Mouse (Mus musculus): ENCODE measurements around the gene Slc35f5.

The Slc35f5 gene

DNA sequence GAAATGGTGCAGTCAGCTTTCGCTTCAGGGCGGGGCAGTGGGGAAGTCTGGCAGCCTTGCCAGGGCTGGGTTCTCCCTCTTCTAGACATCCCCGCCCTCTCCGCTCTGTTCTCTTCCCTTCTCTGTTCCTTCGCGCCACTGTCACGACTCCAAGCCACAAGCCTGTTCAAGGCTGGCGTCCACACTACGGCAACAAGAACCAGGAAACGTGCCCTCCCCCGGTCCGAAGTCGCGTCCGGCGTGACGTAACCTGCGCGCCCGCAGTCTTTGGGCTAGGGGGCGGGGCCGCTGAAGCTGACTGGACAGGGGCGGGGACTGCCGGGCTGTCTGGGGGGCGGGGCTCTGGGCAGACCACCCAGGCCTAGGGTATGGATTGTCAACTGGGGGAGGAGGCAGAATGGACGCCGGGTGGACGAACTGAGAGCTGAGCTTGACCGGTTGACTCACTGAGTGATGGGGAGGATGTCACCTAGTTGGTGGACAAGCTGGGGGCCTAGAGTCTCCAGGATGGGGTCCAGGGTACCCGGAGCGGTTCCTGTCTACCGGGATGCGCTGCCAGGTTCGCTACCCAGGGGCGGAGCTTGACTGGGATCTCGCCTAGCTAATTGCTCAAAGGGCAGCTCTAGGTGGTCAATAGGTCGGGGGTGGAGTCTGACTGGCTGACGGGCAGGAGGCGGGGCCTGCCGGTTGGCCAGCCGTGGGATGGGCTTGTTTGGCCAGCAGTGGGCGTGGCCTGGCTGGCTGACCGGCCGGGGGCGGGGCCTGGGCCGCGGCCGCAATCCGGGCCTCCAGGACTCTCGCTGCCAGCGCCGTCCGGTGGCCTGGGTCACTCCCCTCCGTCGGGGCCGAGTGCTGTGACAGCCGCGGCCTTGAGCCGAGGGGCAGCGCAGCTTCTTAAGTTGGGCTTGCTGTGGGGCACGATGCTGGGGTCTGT, at the start of gene Slc35f5:
Gene Slc35f5 (plus strand): TSS at position 337 of the 934 bp plus-strand sequence.
- peak; percentile 97 to 98 for DNase-seq

DNA sequence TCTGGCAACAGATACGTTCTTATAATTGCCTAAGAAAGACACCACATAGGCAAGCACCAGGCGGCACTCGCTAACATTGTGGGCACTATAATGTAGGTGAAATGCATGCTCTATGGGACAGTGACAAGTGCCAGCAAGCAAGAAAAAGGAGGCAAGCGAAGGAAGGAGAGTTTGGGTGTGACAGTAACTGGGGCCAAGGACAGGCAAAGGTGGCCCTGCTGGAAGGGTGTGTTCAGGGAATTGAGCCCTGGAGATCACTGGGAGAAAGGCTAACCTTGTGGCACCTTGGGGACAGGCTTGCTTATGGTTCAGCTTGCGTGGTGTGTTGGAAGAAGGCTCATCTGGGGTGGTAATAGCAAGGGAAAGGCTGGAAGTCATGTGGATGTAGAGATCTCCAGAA, 45.7 kb upstream of the Slc35f5 start:
- no peak for DNase-seq

DNA sequence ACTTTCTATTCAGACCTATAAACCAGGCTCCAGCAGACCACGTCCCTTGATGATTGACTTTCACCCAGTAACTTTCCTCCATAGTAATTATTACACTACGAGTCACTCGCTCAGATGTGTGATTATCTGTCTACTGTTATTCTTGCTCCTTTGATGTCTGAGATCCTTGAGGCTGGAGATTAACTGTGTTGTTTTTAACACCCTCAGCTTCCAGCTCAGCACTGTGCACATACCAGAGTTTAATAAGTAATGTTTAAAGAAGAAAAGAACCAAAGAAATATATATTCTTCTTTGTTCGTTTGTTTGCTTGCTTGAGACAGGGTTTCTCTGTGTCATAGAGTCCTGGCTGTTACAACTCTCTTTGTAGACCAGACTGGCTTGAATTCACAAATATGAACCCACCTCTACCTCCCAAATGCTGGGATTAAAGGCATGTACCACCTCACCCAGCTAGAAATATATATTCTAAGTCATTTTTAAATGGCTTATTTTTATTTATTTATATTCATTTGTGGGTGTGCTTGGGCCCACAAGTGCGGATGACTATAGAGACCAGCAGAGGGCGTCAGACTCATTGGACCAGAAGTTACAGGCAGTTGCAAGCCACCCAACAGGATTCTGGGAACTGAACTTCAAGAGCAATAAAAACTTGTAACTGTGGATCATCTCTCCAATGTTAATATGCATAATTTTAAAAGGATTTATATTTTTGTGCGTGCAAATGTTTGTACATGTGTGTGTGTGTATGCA, 43.3 kb upstream of the Slc35f5 start:
- DNase-seq: no peak

DNA sequence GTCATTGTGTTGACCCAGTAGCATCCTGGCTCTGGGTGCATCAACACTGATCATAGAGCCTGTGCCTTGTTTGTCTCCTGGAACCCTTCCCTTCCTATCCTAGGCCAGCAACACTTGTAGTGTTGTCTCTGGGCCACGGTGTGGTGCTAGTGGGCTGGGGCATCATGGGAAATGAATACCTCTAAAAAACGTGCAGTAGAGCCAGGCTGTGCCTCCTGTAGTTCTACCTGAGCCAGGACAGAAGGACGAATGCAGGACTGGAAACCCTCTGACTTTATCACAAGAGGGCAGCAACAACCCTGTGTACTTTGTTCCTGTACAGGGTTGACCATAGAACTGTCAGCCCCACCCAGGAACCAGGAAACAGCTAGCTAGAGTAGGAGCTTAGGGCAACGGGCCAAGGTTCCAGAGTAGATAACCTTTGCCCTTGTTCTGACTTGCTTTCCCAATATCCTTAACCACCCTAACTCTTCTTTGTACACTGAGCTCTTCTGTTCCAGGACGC, 41.2 kb upstream of the Slc35f5 start:
- DNase-seq: peak; percentile 88 to 92

DNA sequence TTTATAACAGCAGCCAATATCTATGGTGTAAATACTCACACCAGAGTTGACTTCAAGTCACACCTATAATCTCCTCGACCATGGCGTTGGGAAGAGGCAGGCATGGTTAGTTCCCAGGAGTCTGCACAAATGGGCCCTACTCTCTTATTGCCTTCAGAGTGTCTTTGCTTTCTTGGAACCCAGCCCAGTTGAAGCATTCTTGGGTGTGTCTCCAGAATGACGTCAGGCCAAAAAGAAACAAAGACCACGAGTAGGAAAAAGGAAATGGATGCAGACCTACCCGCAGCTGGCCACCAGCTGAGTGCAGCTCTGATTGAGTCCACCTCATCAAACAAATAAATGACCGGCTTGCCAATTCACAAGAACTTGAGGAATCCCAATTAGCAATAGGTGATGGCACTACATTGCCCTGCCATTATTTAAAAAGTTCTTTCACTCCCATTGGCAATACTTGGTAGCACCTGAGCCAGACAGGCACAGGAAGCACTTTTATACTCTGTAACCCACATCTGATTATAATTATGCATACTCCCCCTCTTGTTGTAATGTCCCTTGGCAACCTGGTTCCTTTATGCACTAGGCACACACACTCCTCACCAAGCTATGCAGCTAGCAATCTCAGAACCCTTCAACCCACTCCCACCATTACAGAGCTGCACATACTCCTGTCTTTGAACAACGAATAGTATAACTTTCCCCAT, 34.3 kb upstream of the Slc35f5 start:
- peak; percentile 72 to 82 for DNase-seq

DNA sequence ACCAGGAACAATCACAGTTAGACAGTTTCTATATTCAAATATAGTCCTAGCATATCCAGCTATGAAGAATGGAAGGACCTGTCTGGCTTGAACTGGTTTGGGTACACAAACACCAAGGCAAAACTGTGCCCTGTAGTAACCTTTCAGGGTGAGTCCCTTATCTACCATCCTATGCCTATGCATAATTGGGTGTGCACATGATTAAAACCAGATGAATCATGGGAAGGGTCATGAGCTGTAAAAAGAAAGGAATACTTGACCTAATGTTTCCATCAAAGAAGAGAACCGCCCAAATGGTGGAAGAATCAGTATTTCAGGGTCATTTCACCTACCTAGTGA, 33.8 kb upstream of the Slc35f5 start:
- no peak for DNase-seq

DNA sequence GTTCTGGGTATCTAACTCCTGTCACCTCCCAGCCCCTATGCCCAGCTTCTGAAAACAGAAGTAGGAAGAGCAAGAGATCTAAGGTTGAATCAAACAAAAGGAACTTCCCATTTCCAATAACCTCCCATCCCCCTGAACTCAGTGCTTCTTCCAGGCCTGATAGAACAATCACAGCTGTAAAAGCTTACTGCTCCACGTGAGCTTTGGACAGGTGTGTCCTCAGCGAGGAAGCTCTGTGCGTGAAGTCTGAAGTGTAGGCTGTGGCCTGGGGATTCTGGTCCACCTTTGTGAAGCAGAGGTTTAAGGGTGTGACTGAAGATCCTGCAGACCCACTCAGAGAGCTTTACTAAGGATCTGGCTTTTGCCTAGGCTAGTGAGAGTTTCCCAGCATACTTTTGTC, 33.0 kb upstream of the Slc35f5 start:
- no peak for DNase-seq

DNA sequence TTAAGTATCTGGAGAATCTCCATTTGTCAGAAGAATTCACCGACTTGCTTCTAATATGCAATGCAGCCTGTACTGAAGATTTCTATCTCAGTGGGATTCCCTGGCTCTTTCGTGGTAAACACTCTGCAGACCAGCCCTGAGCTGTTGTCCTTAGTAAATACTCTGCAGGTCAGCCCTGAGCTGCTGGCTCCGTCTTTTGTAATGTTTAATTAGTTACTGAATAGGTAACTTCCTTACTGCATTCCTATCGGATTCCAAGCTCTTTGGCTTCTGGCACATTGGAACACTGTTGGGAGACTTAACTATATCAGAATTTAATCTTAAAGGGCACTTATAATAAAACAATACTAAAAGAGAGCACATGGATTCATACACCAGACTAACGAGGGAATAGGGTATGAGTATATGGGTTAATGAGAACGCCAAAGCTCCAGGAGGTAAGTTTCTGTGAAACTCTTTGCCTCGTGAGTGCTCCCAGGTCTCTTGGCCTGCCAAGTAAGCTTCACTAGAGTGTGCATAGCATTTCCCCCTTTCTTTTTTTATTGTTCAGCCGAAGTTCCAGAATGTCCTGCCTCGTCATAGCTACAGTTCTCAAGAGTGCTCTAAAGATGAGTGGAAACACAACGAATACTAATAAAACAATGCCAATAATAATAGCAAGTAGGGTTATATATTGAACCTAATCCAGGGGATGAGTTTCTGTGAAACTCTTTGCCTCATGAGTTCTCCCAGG, 27.0 kb upstream of the Slc35f5 start:
- peak in 1 of 2 experiments; percentile 14 for DNase-seq

DNA sequence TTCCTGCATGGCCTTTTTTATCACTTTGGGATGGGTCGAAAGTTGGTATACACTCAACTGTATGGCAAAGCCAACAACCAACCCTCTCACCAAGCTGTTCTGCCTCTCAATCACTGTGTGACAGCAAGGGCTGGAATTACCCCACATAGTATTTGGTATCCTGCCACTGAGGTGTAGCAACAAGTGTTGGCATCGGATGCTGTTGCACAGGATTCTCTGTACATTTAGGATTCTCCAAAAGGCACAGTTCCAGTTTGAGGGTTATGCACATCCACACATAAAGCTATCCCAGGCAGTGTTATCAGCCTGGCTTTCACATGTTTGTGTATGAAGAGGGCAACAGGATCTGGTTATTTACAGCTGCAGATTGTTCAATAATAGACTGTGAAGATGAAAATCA, 23.3 kb upstream of the Slc35f5 start:
- no peak for DNase-seq

DNA sequence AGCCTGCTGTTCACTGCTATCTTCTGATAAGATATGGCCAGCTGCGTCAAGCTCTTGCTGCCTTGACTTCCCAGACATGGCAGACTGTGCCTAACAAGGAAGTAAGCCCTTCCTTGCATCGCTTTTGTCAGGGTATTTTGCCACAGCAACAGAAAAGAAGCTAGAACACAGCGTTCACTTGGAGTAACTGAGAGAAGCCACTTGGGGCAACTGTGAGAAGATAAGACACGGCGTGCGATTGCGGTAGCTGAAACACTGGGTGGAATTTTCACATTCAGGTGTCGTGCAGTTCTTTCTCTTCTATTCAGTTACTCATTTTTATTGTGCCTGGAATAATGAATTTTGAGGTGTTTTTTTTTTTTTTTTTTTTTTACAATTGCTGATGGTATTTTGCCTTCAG, 22.6 kb upstream of the Slc35f5 start:
- no peak for DNase-seq

DNA sequence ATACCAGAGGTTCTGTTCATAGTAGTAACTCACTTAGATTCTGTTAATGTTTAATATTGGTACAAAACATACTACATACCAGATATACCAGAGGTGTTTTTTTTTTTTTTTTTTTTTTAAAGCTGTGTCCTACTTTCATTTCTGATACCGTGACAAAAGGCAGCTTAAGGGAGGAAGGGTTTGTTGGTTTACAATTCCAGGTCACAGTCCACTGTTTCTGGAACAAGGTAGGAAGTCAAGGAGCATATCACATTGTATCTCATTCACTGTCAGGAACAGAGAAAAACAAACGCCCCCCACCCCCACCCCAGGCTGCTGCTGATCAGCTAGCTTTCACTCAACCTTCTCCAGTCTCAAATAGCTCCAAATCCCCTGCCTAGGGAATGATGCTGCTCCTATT, 21.1 kb upstream of the Slc35f5 start:
- no peak for DNase-seq

DNA sequence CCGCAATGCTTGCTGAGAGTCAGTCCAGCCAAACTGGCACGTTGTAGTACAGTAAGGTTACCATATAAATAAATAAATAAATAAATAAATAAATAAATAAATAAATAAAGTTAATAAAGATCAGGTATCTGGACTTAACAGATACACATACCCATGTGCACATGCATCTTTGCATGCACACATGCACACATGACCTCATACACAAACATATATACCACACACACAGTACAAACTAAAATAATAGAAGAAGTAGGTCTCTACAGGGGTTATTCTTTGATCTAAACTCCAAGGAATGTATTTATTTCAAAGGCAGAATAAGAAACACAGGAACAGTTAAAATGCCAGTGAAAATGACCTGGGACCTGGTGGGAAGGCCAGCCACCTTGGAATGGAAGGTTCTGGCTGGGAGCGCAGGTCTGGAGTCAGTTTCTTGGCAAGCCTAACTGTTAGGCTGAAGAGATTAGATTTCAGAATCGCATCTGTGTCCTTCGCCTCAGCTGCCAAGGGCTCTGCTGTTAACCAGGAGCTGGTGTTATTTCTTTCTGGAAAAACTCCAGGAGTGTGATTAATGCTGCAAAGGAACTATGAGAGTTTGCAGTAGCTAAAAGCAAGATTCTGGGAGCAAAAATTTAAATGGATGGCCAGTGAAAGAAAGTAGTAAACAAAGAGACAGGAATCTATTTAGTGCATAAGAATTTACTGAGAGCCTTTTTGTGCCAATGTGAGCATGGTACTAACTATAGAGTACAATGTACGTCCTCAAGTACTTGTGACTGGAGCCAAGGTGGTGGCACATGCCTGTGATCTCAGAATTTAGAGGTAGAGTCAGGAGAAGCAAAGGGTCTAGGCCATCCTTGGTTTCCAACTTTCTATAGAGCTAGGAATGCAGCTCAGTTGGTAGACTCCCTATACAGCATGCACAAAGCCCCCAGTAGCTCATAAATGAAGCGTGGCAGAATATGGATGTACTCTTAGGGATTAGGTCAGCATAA, 18.1 kb upstream of the Slc35f5 start:
- DNase-seq: no peak

DNA sequence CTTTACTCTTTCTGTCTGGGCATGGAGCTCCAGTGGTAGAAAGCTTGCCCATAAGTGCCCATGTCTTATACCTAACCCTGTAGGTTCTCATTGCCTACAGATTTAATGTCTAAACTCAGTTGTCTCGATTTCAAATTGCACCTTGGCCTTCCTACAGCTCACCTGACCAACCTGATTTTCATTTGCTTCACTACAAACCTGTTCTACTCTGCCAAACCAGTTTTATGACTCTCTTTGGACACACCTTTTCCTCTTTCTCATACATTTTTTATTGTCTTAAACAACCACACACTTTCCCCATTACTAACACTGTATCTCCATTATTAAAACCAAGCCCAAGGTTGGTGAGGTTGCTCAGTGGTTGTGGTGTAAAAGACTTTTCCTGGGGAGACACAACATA, 10.5 kb upstream of the Slc35f5 start:
- no peak for DNase-seq

DNA sequence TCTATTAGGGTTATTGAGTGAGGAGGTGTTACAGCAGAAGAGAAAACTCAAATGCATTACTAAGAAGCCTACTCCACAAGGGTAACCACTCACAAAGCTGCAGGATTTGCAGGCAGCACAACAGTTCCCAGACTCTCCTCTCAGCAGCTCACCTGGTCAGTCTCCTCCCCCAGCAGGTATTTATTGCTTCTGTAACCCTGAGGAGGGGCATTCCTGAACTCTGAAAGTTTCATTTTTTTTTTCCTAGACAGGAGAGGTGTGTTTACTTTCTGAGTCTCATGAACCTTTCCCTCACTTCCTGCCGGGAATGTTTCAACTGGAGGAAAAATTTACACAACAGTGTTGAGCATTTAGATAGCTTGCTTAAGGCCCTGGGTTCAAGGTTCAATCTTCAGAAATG, 10.0 kb upstream of the Slc35f5 start:
- peak in 1 of 2 experiments; percentile 33 for DNase-seq

DNA sequence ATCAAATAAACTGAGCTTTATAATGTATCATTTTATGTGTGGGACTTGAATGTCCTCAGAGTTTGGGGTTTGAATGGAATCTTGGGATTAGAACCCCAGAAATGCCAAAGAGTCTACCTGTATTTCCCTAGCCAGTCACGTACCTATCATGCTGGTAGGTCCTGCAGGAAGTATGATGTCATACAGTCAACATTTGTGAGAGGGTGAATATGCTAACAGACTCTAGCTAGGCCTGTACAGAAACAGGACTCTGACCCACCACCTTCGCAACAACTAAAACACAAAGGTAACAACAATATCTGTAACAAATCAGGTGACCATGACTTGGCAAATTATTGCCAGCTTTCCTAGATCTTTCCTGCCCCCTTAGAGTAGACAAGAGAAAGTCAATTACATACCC, 8.8 kb upstream of the Slc35f5 start:
- no peak for DNase-seq

DNA sequence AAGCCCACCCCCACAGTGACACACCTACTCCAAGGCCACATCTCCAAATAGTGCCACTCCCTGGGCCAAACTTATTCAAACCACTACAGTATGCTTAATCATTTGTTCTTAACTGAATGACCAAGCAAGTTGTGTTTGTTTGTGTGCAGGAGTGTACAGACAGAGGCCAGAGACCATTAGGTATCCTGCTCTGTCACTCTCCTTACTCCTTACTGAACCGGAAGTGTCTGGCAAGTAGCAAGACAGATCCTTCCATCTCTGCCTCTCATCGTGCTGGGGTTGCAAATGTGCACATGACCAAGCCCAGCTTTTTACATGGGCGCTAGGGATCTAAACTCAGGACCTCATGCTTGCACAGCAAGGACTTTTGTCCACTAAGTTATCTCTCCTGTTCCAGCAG, 1.1 kb upstream of the Slc35f5 start:
- no peak for DNase-seq

DNA sequence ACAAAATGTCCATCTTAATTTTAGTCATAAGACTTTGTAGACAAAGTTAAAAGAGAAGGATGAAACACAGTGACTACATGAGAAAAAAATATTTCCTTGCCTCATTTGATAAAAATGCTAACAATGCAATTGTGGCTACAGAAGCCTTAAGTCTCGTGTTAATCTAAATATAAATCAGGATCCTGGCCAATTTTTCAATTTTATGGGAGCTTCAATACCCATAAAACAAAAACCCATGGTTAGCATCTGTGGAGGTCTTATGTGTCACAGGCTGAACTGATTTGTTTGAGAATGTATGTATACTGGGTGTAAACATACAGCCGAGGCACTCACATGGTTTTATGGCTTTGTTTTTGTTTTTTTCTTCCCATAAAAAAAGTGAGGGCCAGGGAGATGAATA, 674 bp upstream of the Slc35f5 start:
- no peak for DNase-seq

DNA sequence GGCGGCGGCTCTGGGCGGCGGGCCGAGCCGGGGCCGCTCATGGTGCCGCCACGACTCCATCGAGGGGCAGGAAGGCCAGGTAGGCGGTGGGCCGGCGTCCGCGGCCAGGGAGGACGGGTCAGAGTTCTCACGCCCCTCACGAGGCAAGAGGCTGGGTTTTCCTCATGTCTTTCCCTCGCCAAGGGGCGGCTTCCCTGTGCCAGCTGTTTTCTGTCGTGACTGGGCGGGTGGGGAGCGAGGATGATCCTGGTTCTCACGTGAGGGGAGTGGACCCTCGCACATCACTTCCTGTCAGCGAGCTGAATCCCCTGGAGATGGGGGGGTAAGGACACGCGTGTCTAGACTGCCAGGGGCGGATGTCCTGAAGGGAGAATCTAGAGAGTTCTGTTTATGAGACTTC, 811 bp downstream of the Slc35f5 start:
- peak; percentile 71 to 83 for DNase-seq

DNA sequence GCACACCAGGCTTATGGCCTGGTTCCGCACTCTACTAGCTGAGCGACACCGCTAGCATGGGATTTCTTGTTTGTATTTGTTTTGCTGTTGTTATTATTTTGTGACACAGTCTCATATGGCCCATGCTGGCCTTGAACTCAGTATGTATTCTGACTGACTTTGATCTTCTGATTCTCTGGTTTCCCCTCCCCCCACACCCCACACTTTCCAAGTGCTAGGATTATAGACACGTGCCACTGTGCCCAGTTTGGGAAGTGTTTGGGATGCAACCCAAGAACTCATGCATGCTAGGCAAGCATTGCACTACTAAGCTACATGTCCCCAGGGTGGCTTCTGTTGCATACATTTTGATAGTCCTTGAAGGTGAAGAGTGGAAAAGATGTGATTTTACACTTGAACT, 1.4 kb downstream of the Slc35f5 start:
- DNase-seq: no peak

DNA sequence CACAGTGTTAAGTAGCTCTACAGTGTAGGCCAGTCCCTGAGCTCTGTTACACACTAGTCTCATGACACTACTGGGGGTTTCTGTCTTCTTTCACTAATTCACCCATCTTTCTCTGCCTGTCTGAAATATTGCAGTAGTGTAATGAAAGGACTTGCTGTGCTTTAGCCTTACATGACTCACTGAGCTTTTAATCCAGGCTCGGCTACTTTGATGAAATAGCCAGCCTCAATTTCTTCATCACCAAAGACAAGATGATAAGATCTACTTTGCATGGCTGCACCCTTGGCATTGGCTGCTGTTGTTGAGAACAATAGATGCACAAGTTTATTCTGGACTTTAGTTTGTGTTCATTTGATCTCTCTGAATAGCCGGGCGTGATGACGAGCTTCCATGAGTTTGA, 7.7 kb downstream of the Slc35f5 start:
- no peak for DNase-seq

DNA sequence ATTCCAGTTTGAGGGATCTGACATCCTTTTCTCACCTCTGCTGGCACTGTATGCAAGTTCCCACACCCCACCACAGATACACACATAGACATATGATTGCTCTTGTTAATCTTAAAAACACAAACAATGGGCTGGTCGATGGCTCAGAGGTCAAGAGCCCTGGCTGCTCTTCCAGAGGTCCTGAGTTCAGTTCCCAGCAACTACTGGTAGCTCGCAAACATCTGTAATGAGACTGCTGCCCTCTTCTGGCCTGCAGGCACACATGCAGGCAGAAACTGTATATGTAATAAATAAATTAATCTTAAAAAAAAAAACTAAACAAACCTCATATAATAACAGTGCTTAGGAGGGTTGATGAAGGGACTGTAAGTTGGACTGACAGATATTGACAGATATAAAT, 13.8 kb downstream of the Slc35f5 start:
- DNase-seq: no peak
